Mouse (Mus musculus) hindbrain, embryonic 14.5 days (tissue): ENCODE data around the gene Mrtfa. TPM values are rescaled to one million over a fixed set of nuclear protein-coding genes. Genes with fewer than 3 reads are reported as not detected.

Source experiments
- ATAC-seq: fragments of 200-750 bp; cut with Nextera tagmentation; 2 replicates; pipeline ENCODE4 v1.8.0; 2017; ENCODE audit warnings: moderate number of reproducible peaks, mild to moderate bottlenecking, moderate TSS enrichment, moderate library complexity; ENCODE audit not compliant: low FRiP score
- DNase-seq: peaks from one replicate; pipeline ENCODE4 v3.0.0-alpha.2; 2015; ENCODE audit warnings: low spot score
- H3K27ac ChIP-seq: fragments of 300-500 bp; sonication (generic); 2 replicates; pipeline ENCODE4 v1.5.1; 2014; ENCODE audit warnings: mild to moderate bottlenecking, moderate library complexity
- H3K27me3 ChIP-seq: fragments of 300-500 bp; sonication (generic); 2 replicates; pipeline ENCODE4 v1.6.1; 2014; ENCODE audit warnings: mild to moderate bottlenecking, low read length, mixed read lengths; ENCODE audit not compliant: control insufficient read depth, insufficient read depth
- H3K36me3 ChIP-seq: fragments of 300-500 bp; sonication (generic); replicated peaks from 2 replicates; pipeline ENCODE4 v1.6.1; 2014; ENCODE audit not compliant: control insufficient read depth, insufficient read depth
- H3K4me1 ChIP-seq: fragments of 300-500 bp; sonication (generic); replicated peaks from 2 replicates; pipeline ENCODE4 v1.6.1; 2014; ENCODE audit warnings: antibody characterized with exemption, low read length, mixed read lengths; ENCODE audit not compliant: control insufficient read depth, insufficient read depth
- H3K4me2 ChIP-seq: fragments of 300-500 bp; sonication (generic); replicated peaks from 2 replicates; pipeline ENCODE4 v1.6.1; 2014; ENCODE audit warnings: mild to moderate bottlenecking, moderate library complexity
- H3K4me3 ChIP-seq: fragments of 300-500 bp; sonication (generic); replicated peaks from 2 replicates; pipeline ENCODE4 v1.5.1; 2014; ENCODE audit warnings: mild to moderate bottlenecking, low read length
- H3K9ac ChIP-seq: fragments of 300-500 bp; sonication (generic); 2 replicates; pipeline ENCODE4 v1.6.1; 2014
- H3K9me3 ChIP-seq: fragments of 300-500 bp; sonication (generic); 2 replicates; pipeline ENCODE4 v1.6.1; 2016; ENCODE audit warnings: low read length; ENCODE audit not compliant: control insufficient read depth
- WGBS: fragments of 180-500 bp; shearing (Covaris S2); extraction: QIAGEN DNeasy Blood & Tissue Kit; methylation state at CpG from one replicate; pipeline ENCODE4 v1.1.7; 2014; 5-methylcytosine and 5-hydroxymethylcytosine counted together
- polyA plus RNA-seq: library from polyadenylated mRNA; unstranded; fragments of >200 nt; fragmentation: Nextera tagmentation; extraction: Ambion mirVana; gene quantifications from 2 replicates; pipeline ENCODE4 v1.2.1, GENCODE M21; 2014

Gene Mrtfa
- polyA plus RNA-seq, 1 experiment from 2014 or later: 31.5 TPM

DNA sequence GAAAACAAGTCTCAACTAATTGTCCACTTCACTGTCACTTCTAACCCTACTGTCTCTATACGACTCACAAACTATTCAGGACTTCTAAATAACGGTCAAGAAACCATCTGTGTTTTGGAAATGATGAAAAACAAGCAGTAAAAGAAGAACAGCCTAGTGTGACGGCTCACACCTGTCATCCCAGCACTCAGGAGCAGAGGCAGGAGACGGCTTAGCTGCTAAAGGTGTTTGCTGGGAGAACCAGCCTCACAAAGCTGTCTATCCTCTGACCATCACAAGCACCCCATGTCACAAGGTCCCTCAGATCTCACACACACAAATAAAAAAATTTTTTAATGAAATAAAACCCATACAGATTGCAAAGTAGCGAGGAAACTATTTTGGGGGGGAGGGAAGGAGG, 67.4 kb downstream of the Mrtfa start:
- no peak overlapping the region for H3K9ac ChIP-seq
- H3K4me1 ChIP-seq: no peaks in the 10 kb centered on the region; the same call in 1 of the 2 replicates
- H3K4me2 ChIP-seq: no peak overlapping the region
- H3K27ac ChIP-seq: no peak overlapping the region
- no peaks in the 10 kb centered on the region for H3K27me3 ChIP-seq
- H3K9me3 ChIP-seq: no peaks in the 10 kb centered on the region
- H3K4me3 ChIP-seq: no peak overlapping the region
- DNase-seq: no peak
- ATAC-seq: no peak
- WGBS: 73% methylated on average over 5 of the region's 5 CpGs
- H3K36me3 ChIP-seq: no peaks in the 10 kb centered on the region

GRCm38 (mm10) chr15:81122535-81122934, 68.0 kb downstream of the Mrtfa start:
- ATAC-seq: no peak
- H3K27me3 ChIP-seq: no peaks in the 10 kb centered on the region
- no peak for DNase-seq
- no peak overlapping the region for H3K9ac ChIP-seq
- H3K4me1 ChIP-seq: no peaks in the 10 kb centered on the region; the same call in 1 of the 2 replicates
- H3K9me3 ChIP-seq: no peaks in the 10 kb centered on the region
- no peak overlapping the region for H3K27ac ChIP-seq
- no peaks in the 10 kb centered on the region for H3K36me3 ChIP-seq
- WGBS: 25% methylated on average over 4 of the region's 4 CpGs
- H3K4me2 ChIP-seq: no peak overlapping the region
- no peak overlapping the region for H3K4me3 ChIP-seq

DNA sequence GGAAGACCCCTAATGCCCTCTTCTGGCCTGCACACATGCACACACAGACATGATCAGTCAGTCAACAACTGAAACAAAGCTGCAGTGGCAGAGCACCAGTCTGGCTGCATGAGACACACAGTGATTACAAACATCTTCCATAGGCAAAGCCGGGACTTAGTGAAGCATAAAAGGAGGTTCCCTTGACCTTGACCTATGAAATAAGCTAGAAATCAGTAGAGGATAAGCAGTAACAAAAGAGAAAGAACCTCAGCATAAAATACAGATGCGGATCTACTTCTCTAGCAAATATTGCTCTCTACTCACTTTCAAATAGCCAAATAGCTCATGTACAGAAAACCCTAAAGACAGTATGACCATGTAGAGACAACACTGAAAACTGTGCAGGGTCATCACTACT, 68.5 kb downstream of the Mrtfa start:
- Histone ChIP-seq H3K4me3 (no peak overlapping the region), H3K36me3 (no peaks in the 10 kb centered on the region), H3K4me2 (no peak overlapping the region), H3K27me3 (no peaks in the 10 kb centered on the region), H3K27ac (0 out of 2 replicates have a peak overlapping the region, but pooled peaks have one; percentile 26), H3K4me1 (no peaks in the 10 kb centered on the region; the same call in 1 of the 2 replicates), H3K9ac (no peak overlapping the region), H3K9me3 (no peaks in the 10 kb centered on the region)
- 68% methylated on average over 2 of the region's 2 CpGs for WGBS
- no peak for ATAC-seq
- DNase-seq: no peak

DNA sequence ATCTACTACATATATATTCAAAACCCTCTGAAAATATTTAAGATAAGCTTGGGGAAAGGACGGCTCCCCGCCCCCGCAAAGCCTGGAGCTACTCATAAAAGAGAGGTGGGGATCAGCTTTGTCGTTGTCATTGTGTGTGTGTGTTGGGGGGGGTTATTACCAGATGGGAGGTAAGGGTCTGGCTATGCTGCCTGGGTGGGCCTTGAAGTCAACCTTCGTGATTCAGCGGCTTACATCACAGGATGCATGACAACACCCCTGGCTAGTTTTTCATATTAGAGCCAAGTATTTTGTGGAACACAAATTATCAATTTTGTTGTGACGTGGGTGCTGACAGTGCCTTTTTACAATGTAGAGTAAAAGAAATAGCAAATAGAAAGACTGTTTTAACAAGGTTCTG, 69.6 kb downstream of the Mrtfa start:
- WGBS: 74% methylated on average over 7 of the region's 7 CpGs
- H3K27ac ChIP-seq: no peak overlapping the region

DNA sequence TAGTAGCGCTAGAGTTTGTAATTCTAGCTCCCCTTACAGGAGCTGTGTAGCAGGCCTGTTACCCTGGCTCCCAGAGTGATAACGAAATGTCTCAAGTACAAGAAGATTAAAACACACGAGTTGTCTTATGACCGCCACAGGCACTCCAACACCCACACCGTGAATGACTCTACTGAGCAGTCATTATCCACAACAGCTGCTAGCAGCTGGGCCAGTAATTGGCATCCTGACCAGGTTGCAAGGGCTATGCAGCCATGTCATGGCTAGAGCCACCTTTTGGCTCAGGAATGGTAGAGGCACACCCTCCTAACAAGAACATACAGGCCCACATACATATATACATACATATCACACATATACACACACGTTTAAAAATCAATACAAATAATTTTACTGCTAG, 70.4 kb downstream of the Mrtfa start:
- Histone ChIP-seq H3K27ac (no peak overlapping the region), H3K9ac (no peak overlapping the region), H3K9me3 (no peaks in the 10 kb centered on the region), H3K36me3 (no peaks in the 10 kb centered on the region; the same call in 1 of the 2 replicates), H3K4me1 (no peaks in the 10 kb centered on the region; the same call in 1 of the 2 replicates), H3K4me3 (no peak overlapping the region), H3K4me2 (no peak overlapping the region), H3K27me3 (no peaks in the 10 kb centered on the region)
- DNase-seq: no peak
- no peak for ATAC-seq
- WGBS: 75% methylated on average over 6 of the region's 6 CpGs

More for the DNA sequence above, 69.6 kb downstream of the Mrtfa start:
- H3K27me3 ChIP-seq: no peaks in the 10 kb centered on the region
- no peak overlapping the region for H3K4me2 ChIP-seq
- H3K36me3 ChIP-seq: no peaks in the 10 kb centered on the region; the same call in 1 of the 2 replicates
- no peaks in the 10 kb centered on the region; the same call in 1 of the 2 replicates for H3K4me1 ChIP-seq
- no peaks in the 10 kb centered on the region for H3K9me3 ChIP-seq
- no peak overlapping the region for H3K4me3 ChIP-seq
- H3K9ac ChIP-seq: no peak overlapping the region
- DNase-seq (no peak), ATAC-seq (no peak)

DNA sequence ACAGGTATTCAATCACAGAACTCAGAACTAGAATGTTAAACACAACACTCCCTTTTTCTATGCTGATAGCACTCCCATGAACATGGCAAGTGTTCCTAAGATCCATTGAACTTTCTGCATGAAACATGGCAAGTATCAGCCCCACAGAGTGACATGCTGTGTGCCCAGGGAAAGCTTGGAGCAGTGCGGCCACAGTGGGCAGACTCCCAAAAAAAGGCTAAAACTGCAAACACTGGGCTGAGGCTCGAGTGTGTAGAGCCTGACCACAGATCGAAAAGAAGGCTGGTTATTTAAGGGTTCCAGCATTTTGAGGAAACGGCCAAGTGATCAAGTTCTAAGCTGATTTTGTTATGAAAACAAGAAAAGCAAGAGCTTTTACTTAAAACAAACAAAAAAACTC, 72.3 kb downstream of the Mrtfa start:
- no peaks in the 10 kb centered on the region for H3K9me3 ChIP-seq
- no peaks in the 10 kb centered on the region; the same call in 1 of the 2 replicates for H3K36me3 ChIP-seq
- ATAC-seq: no peak
- no peaks in the 10 kb centered on the region for H3K27me3 ChIP-seq
- no peak for DNase-seq
- H3K27ac ChIP-seq: no peak overlapping the region
- 85% methylated on average over 4 of the region's 4 CpGs for WGBS
- no peaks in the 10 kb centered on the region; the same call in 1 of the 2 replicates for H3K4me1 ChIP-seq
- H3K4me2 ChIP-seq: no peak overlapping the region
- H3K4me3 ChIP-seq: no peak overlapping the region
- H3K9ac ChIP-seq: no peak overlapping the region

- WGBS: 80% methylated on average over 6 of the region's 6 CpGs
- H3K9me3 ChIP-seq: no peaks in the 10 kb centered on the region
- H3K36me3 ChIP-seq: no peaks in the 10 kb centered on the region; the same call in 1 of the 2 replicates
- H3K27ac ChIP-seq: no peak overlapping the region
- ATAC-seq (no peak), DNase-seq (no peak)
- no peaks in the 10 kb centered on the region for H3K27me3 ChIP-seq
- no peaks in the 10 kb centered on the region for H3K4me1 ChIP-seq
- H3K4me3 ChIP-seq: no peak overlapping the region
- H3K4me2 ChIP-seq: no peak overlapping the region
- no peak overlapping the region for H3K9ac ChIP-seq
Observed at GRCm38 (mm10) chr15:81112589-81112988, 78.0 kb downstream of the Mrtfa start.

DNA sequence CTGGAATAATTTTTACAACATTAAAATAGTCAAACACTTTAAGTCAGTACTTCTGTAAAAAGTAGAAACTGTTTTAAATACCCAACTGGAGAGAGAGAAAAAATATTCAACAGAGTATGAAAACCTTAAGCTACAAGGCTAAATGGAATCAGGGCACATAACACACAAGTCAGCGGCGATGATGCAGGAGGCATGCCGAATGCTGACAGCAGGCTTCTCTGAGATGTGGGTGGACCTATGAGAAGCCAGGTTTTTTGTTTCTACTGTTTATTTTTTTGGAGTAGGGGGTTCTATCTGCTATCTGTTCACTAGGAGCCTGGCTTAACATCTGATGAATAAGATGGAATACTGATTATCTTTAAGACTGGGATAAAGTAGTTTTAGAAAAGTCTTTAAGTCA, 80.2 kb downstream of the Mrtfa start:
- DNase-seq: no peak
- Histone ChIP-seq H3K36me3 (no peaks in the 10 kb centered on the region), H3K4me3 (no peak overlapping the region), H3K4me2 (no peak overlapping the region), H3K27me3 (no peaks in the 10 kb centered on the region), H3K4me1 (peaks cover 12% of the 10 kb centered on the region), H3K27ac (no peak overlapping the region), H3K9ac (no peak overlapping the region), H3K9me3 (no peaks in the 10 kb centered on the region)
- no peak for ATAC-seq
- WGBS: 78% methylated on average over 3 of the region's 3 CpGs

- no peaks in the 10 kb centered on the region for H3K36me3 ChIP-seq
- H3K27ac ChIP-seq: no peak overlapping the region
Observed at GRCm38 (mm10) chr15:81105962-81106361, 84.6 kb downstream of the Mrtfa start.

More at GRCm38 (mm10) chr15:81105962-81106361, 84.6 kb downstream of the Mrtfa start:
- no peak overlapping the region for H3K9ac ChIP-seq
- H3K9me3 ChIP-seq: no peaks in the 10 kb centered on the region
- no peak for DNase-seq
- H3K4me3 ChIP-seq: no peak overlapping the region
- H3K27me3 ChIP-seq: no peaks in the 10 kb centered on the region
- ATAC-seq: no peak
- peaks cover 27% of the 10 kb centered on the region for H3K4me1 ChIP-seq
- WGBS: 22% methylated on average over 10 of the region's 10 CpGs
- no peak overlapping the region for H3K4me2 ChIP-seq
